Mouse (Mus musculus): Measurements from ENCODE around the gene Ugt1a8.

Gene Ugt1a8

DNA sequence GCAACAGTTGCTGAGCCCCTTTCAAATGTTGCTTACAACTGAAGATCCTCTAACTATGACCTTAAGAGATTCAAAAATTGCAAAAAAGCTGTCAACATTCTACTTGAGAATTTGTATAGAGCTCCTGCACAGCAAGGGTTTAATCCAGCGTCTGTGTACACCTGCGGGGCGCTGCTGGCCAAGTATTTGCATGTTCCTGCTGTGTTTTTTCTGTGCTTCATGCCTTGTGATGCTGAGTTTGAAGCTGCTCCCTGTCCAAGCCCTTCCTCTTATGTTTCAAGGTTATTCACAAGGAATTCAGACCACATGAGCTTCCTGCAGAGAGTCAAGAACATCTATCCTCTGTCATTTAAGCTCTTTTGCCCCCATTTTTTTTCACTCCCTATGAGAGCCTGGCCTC is 104.5 kb downstream of the Ugt1a8 start:
- WGBS: 78% methylated on average over 3 of the region's 3 CpGs

DNA sequence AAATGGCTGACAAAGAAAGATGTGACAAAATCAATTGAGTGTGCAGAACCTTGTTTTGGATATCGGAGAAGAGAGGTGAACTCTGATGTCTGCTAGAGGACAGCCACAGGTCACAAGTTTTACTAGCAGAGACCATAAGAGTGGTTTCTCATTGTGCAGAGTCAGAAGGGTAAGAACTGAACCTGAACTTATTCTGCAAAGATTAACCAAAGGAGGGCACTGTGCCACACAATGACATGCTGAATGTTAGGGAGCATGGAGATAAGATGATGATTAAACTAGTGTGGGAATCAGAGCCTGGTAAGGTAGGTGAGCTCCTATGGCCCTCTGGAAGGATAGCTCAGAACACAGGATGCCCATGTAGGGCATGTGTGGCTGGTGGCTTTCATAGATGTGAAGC is 108.1 kb downstream of the Ugt1a8 start:
- WGBS: 97% methylated on average over 1 of the region's 1 CpGs

DNA sequence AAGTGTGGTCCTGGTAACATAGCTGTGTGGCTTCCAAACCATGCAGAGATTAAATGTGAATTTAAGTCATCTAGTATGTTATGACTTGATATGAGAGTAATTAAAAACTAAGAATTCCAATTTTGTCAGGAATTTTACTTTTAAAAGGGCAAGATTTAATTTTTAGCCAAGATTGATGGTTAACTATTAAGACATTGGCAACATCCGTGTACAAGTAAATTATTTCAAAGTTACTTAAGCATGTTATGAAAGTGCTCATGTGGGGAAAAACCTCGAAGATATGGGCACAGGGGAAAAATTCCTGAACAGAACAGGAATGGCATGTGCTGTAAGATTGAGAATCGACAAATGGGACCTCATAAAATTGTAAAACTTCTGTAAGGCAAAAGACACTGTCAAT is 109.8 kb downstream of the Ugt1a8 start:
- 83% methylated on average over 3 of the region's 3 CpGs for WGBS

DNA sequence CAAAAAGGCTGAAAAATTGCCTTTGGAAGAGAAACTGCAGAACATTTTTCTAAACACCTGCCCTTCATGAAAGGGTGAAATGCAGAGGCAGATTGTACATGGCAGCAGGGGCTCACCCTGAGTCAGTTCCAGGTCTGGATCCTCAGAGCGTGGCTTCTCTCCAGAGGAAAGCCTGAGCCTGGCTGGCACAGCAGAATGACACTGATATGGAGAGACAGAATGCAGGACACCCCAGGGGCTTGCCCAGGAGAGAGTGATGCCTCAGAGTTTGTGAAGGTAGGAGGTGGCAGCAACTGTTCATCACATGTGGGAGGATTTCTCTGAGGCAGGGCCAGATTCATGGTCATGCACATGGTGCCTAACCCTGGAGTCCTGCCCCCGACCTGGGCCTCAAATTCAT is 112.4 kb downstream of the Ugt1a8 start:
- WGBS: 84% methylated on average over 2 of the region's 2 CpGs

DNA sequence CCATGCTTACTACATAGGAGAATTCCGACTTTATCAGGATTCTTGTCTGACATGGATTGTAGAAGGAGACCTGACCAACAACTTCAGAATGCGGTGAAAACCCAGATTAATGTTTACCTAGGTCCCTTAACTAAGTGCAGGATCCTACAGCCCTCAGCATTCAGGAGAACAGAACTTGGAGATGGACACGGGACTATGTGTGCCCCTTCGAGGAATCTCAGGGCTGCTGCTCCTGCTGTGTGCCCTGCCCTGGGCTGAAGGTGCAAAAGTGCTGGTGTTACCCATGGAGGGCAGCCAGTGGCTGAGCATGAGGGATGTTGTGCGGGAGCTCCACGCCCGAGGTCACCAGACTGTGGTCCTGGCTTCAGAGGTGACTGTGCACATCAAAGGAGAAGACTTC is 112.8 kb downstream of the Ugt1a8 start, which contains the start of gene Ugt1a2:
Gene Ugt1a2, plus strand, starts transcription at position 146 of the 400 bp plus-strand sequence.
- WGBS: 90% methylated on average over 7 of the region's 7 CpGs

DNA sequence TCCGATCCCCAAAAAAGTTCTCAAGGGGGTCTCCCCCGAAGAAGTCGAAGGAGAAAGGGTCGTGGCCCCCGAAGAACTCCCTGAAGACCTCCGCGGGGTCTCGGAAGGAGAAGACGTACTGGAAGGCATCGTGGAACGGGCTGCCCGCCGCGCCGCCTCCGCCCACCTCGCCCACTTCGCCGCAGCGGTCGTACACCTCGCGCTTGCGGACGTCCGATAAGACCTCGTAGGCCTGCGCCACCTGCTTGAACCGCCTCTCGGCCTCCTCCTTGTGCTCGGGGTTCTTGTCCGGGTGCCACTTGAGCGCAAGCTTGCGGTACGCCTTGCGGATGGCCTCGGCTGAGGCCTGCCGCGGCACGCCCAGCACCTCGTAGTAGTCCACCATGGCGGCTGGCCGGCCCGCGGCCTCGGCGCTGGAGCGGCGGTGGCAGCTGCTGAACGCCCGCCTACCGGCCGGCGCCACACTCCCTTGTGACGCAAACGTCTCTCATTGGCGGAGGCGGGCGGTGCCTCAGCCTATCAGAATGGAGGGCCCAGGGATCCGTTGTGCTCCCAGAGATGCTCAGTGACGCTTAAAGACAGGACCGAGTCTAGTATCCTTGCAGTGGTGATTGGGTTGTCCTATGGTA is 117.8 kb downstream of the Ugt1a8 start, which contains the start of gene Dnajb3:
Gene Dnajb3, minus strand, starts transcription at position 489 of the 629 bp plus-strand sequence.
- WGBS: 6% methylated on average over 62 of the region's 62 CpGs

DNA sequence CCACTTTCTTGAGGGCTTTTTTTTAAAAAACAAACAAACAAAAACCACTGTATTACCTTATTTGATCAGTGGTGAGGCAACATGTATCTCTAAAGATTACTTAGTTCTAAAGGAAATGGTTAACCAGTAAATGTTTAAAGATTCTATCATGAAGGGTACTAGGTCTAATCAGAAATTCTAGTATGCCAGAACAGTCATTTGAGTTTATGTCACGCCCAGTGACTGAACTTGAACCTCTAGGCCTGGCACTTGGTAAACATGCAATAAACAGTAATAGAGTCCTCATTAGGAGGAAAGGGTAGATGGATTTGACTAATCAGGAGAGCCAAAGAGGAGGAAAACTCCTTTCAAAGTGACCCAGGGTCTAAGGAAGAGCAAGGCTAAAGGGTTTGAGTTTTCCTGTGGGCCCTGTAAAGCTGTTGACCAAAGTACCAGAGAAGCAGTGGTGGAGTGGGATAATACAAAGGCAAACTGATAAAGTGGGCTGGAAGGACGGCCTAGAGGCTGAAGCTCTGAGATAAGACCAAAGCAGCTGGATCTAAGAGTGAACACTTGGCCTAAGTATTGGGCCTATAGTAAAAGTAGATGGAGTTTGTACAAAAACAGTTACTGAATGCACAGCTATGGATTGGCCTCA is 119.3 kb downstream of the Ugt1a8 start:
- WGBS: 91% methylated on average over 2 of the region's 2 CpGs

DNA sequence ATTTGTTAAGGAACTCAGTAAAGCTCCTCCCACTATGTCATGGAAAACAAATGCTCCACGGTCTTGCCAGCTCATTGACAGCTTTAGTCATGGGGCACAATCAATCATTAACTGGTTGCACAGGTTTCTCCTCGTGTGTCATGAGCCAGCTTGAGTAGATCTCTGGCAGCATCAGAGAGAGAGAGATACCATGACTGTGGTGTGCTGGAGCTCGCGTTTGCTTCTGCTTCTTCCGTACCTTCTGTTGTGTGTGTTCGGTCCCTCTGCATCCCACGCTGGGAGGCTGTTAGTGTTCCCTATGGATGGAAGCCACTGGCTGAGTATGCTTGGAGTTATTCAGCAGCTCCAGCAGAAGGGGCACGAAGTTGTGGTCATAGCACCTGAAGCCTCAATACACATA is 124.2 kb downstream of the Ugt1a8 start, which contains the start of gene Ugt1a1:
Gene Ugt1a1, plus strand, starts transcription at position 148 of the 400 bp plus-strand sequence.
- 68% methylated on average over 8 of the region's 8 CpGs for WGBS

DNA sequence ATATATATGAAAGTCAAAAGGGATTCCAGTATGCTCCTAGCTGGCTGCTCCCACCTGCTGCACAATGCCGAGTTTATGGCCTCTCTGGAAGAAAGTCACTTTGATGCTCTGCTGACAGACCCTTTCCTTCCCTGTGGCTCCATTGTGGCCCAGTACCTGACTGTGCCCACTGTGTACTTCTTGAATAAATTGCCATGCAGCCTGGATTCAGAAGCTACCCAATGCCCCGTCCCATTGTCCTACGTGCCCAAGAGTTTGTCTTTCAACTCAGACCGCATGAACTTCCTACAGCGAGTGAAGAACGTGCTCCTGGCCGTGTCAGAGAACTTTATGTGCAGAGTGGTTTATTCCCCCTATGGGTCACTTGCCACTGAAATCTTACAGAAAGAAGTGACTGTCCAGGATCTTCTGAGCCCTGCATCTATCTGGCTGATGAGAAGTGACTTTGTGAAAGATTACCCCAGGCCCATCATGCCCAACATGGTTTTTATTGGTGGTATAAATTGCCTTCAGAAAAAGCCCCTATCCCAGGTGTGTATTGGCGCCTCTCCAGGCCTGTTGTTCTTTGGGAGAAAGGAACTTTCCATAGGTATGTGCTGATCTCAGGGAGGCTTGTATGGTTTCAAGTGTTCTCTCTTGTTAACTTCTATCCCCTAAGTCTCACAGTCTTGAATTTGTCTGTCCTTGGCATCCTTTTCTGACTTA is 124.9 kb downstream of the Ugt1a8 start:
- WGBS: 61% methylated on average over 8 of the region's 8 CpGs

DNA sequence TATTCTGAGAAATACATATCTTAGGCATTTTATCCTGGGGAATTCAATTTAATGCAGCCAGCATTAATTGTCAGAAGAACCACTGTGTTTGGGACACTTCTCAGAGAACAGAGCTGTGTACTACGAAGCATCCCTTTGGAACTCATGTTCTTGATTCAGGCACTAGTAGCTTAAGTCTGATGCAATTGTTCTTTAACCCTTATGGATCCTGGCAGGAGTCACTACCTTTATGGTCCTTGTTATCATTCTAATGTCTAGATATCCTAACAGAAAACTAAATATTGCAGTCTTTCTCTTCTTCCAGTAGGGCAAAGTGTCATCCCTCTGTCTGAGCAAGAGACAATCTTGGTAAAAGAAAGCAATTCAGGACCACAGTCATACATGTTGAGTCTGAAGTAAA is 125.4 kb downstream of the Ugt1a8 start:
- WGBS: 77% methylated on average over 1 of the region's 1 CpGs

DNA sequence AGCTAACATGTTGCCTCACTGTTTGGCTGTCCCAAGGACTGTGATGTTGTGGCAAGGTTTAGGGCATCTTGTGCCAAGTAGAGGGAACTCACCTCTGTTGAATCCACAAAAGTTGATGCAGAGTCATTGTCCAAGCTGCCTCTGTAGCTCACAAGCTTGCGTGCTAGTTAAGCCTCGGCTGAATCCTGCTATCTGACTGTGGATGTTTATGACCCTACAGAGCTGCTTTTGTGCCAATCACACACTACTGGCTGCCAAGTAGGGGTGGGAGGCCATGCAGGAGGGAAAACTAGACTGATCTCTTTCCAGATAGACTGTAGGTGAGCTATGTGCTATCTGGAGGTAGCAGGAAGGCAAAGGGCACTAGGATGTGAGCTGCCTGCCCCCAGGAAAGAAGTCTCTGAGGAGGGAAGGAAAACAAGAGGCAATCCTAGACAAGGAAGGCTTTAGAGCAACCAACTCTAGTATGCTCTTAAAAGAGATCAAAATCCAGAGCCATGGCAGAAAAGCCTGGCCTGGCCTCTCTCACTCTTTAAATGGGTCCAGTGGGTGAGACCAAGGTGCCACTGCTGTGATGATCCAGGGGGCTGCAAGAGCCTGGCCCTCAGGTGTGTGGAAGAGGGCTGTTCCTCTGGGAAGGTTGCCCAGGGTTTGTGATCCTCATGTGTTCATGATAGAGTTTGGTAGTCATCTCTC is 126.3 kb downstream of the Ugt1a8 start:
- 77% methylated on average over 2 of the region's 2 CpGs for WGBS

DNA sequence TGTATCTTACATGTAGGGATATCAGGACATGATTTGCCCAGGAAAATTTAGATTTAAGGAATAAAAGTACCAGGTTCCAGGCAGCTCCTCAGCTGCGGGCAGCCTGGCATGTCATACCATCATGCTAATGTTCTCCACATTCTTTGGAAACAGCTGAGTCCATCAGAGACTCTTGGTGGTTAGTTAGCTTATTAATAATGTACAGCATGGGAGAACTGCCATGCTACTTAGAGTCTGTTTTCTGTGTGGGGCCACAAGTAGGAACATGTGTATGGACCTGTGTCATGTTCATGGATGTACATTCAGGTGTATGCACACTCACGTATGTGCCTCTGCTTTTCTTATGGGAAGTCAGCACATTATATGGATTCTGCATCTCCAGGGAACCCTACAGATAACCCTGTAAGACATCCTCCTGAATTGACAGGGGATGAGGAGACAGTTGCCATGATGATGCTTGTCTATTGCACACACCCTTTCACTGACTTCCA is 126.9 kb downstream of the Ugt1a8 start:
- WGBS: 80% methylated on average over 2 of the region's 2 CpGs

DNA sequence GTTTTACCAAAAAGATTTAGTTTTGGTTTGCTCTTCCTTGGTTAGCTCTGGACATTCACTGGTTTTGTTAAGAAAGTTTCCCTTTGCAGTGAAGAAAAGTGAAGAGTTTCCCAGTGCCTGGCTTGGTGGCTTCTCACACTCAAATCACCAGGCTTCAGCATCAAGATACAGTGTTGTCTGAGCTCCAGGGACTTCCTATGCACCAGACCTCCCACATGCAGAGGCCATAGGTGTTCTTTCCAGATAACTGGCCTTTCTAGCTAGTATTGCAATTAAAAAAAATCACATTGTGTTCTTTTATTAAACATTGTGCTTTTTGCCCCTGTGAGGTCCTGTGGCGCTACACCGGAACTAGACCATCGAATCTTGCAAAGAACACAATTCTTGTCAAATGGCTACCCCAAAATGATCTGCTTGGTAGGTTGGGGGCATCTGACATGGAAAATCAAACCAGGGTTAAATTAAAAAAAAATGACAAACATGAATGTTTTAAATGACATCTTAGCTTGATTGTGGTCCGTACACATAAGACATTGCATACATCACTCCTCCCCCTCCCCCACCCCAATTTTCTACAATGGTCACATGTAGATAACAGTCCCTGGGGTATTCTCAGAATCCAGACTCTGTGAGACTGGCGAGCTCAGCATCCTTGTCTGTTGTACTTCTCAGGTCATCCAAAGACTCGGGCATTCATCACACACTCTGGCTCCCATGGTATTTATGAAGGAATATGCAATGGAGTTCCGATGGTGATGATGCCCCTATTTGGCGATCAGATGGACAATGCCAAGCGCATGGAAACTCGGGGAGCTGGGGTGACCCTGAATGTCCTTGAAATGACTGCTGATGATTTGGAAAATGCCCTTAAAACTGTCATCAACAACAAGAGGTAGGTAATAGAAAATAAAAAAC is 128.1 kb downstream of the Ugt1a8 start:
- WGBS: 72% methylated on average over 10 of the region's 10 CpGs

DNA sequence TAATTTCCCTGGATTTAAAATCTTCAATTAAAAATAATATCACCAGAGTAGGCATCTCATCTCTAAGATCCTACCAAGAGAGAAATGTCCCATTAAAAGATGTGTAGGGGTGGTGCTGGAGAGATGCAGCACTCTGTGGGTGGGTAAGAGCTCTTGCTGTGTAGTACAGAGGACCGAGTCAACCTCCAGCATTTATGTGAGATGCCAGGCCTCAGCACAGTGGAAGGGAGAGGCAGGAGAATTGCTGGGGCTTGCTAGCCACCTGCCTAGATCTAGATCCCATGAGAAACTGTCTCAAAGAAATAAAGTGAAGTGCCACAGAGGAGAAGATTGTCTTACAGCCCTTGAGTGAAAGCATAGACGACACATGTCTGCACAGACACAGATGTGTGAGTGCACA is 128.9 kb downstream of the Ugt1a8 start:
- 53% methylated on average over 2 of the region's 2 CpGs for WGBS

DNA sequence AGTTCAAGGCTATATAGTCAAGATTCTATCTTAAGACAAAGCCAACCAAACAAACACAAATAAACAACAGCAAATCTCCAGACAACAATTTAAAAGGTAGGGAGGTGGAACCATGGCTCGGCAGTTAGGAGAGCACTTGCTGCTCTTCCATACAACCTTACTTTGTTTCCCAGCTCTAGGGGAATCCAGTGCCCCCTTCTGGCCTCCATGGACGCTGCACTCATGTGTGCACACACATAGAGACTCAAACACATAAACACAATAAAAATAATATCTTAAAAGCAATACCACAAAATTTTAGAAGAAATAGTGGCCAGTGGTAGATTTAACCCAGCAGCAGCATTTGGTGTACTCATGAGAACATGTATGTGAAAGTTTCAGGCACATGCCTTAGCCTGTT is 129.5 kb downstream of the Ugt1a8 start:
- WGBS: 56% methylated on average over 2 of the region's 2 CpGs

DNA sequence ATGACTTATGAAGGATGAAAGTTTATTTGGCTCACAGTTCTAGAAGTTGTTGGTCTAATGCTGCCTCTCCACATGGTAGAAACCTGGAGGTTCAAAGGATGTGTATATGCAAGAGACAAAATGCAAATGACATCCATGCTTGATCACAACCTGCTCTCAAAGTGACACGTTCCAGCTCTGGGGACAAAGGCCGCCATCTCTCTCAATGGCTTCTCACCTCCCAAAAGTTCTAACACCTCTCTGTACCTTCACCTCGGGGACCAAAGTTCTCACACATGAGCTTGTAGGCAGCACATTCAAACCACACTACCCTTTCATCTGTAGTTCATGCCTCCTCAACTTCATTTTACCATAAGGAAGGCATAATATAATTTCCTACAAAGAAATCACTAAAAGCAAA is 130.0 kb downstream of the Ugt1a8 start:
- WGBS: 37% methylated on average over 3 of the region's 3 CpGs

DNA sequence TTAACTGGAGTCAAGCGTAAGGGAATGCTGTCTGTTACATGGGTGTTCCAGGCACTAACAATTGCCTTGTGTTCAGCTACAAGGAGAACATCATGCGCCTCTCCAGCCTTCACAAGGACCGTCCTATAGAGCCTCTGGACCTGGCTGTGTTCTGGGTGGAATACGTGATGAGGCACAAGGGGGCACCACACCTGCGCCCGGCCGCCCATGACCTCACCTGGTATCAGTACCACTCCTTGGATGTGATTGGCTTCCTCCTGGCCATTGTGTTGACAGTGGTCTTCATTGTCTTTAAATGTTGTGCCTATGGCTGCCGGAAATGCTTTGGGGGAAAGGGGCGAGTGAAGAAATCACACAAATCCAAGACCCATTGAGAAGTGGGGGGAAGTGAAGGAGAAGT is 130.4 kb downstream of the Ugt1a8 start:
- WGBS: 75% methylated on average over 9 of the region's 9 CpGs

DNA sequence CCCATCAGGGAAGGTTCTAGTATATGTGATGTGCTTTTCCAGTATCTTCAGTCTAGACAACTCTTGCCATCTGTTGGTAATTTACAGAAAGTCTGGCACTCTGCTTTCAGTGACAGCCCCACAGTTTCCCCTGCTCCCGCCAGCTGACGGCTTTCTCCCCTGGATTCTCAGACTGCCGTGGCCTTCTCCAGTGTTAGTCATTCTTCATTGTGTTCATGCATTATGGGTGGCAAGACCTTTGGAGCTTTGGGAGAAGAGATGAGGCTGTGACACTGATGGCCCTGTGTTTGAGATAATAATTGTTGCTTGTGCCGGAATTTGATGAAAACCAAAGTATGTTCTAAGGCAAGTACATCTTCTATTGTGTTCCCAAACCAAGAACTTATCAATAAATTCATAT is 131.0 kb downstream of the Ugt1a8 start:
- 47% methylated on average over 4 of the region's 4 CpGs for WGBS

DNA sequence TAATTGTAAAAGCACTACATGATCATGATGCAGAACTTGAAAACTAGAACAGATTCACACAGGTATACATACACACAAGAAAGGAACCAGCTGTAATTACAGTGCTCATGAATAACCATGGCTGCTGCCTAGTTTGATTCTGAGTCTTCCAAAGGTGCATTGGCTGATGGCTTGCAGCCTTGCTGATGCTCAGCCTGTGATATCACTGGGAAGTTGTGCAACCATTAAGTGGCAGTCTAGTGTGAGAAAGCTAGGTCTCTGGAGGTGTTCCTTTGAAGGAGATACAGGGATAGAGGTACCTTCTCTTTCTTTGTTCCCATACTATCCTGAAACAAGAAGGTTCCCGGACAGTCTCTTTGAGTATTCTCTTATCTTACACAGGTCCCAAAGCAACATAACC is 131.4 kb downstream of the Ugt1a8 start:
- WGBS: 18% methylated on average over 1 of the region's 1 CpGs

DNA sequence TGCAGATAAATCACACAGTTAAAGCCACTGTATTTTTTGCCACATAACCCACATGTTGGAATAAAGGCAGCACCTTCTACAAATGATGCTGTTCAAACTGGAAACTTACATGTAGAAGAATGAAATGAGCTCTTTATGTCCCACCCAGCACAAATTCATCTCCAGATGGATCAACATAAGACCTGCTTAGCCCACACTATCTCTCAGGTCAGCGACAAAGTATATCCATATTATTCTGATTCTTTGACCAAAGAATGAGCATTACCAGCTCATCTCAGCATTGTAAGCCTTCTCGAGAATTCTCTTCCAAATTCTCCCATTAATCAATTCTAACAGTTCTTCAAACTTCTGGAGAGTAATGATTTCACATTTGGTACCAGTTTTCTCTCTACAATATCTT is 134.6 kb downstream of the Ugt1a8 start:
- 54% methylated on average over 2 of the region's 2 CpGs for WGBS

DNA sequence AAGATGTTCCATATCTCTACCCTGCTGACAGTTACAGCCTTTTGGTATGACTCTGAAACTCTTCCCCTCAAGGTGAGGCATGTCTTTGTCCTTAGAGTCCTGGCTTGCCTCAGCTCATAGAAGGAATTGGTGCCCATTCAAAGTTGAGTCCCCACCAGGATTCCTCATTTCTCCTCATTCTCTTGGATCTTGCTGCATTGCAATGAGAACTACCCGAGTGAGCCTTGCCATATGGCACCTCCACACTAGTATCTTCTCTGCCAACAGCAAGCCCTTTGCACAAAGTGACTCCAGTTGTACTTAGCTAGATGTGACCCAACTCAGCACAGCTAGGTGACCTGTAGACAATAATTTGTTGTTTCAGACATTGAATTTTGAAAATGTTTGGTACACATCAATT is 136.0 kb downstream of the Ugt1a8 start:
- WGBS: 43% methylated on average over 1 of the region's 1 CpGs

Data from cerebral cortex, adult 2 months (tissue).